Comparison of ENCODE assay signal across 8 mouse cellular contexts in genomic region chr2:151000402-151001178, GRCm38 (mm10). TPM values are rescaled to one million over a fixed set of nuclear protein-coding genes. Genes with fewer than 3 reads are reported as not detected.
DNase-seq lines count a peak whose midpoint lies in the region; ATAC-seq and TF ChIP-seq lines count a peak whose summit lies in the region.

No protein-coding gene starts in this region.

- H3K36me3 ChIP-seq in E14TG2a.4 (ENCODE audit: insufficient read depth, low read length): 0 out of 2 replicates have a peak, but pooled peaks cover 5% of the 10 kb centered on the region
- H3K36me3 ChIP-seq in heart, postnatal 0 days (replicated peaks; ENCODE audit: control insufficient read depth, insufficient read depth, low read length): no peaks in the 10 kb centered on the region
- no peaks in the 10 kb centered on the region for H3K36me3 ChIP-seq in liver, embryonic 14.5 days (replicated peaks; ENCODE audit: control insufficient read depth, insufficient read depth, low read depth)

- peak; percentile 83 for ATAC-seq in heart, postnatal 0 days (ENCODE audit: insufficient read depth, low read depth)
- peak; percentile 44; the same call in 1 of the 2 replicates for ATAC-seq in liver, embryonic 14.5 days (ENCODE audit: insufficient read depth)
- ATAC-seq in neutrophil, adult 5-6 weeks (ENCODE audit: extremely low read depth, insufficient number of reproducible peaks, low FRiP score, poor library complexity, severe bottlenecking): 0 out of 2 replicates have a peak, but pooled peaks have one; percentile 50

- TF ChIP-seq CTCF in E14TG2a.4 (conservative IDR thresholded peaks at IDR 0.05; ENCODE audit: low read length): peak; percentile 64
- peak; percentile 87 for TF ChIP-seq CTCF in heart, postnatal 0 days (IDR thresholded peaks at IDR 0.05; ENCODE audit: low read depth)
- peak; percentile 87 for TF ChIP-seq CTCF in liver, embryonic 14.5 days (IDR thresholded peaks at IDR 0.05; ENCODE audit: low read depth)

- no peak overlapping the region for H3K9ac ChIP-seq in heart, postnatal 0 days (replicated peaks; ENCODE audit: low read depth, low read length)
- no peak overlapping the region for H3K9ac ChIP-seq in liver, embryonic 14.5 days (replicated peaks)

- no peaks in the 10 kb centered on the region for H3K9me3 ChIP-seq in E14TG2a.4 (ENCODE audit: low read length)
- no peaks in the 10 kb centered on the region for H3K9me3 ChIP-seq in heart, postnatal 0 days (replicated peaks; ENCODE audit: control insufficient read depth, low read length)
- H3K9me3 ChIP-seq in liver, embryonic 14.5 days (ENCODE audit: control insufficient read depth, low read length): no peaks in the 10 kb centered on the region

- whole genome bisulfite sequencing in heart, postnatal 0 days: 51% methylated on average over 7 of the region's 7 CpGs
- WGBS in liver, embryonic 14.5 days (ENCODE audit: insufficient replicate concordance): 50% methylated on average over 7 of the region's 7 CpGs

- peaks cover 51% of the 10 kb centered on the region for H3K4me1 ChIP-seq in E14TG2a.4 (replicated peaks; ENCODE audit: low read depth, low read length)
- no peaks in the 10 kb centered on the region for H3K4me1 ChIP-seq in heart, postnatal 0 days (ENCODE audit: control insufficient read depth, insufficient read depth)
- peaks cover 26 to 29% of the 10 kb centered on the region in 2 experiments for H3K4me1 ChIP-seq in liver, embryonic 14.5 days (replicated peaks; ENCODE audit: control insufficient read depth in 2 of 2, insufficient read depth in 2 of 2, low read length in 1 of 2)

- DNase-seq in adipocyte (ENCODE audit: low spot score): peak; percentile 84
- DNase-seq in embryo, embryonic 11 days: peak; percentile 70
- peak; percentile 77 for DNase-seq in heart, postnatal 0 days (ENCODE audit: low spot score)
- peak; percentile 69 for DNase-seq in kidney, postnatal 14 days
- no peak for DNase-seq in liver, embryonic 14.5 days (ENCODE audit: low read depth in 3 of 3, low spot score in 3 of 3)
- DNase-seq in urinary bladder, postnatal 10 days (ENCODE audit: low spot score): no peak

- H3K27ac ChIP-seq in heart, postnatal 0 days (ENCODE audit: low read depth): no peak overlapping the region
- H3K27ac ChIP-seq in liver, embryonic 14.5 days: no peak overlapping the region

- H3K4me2 ChIP-seq in heart, postnatal 0 days (ENCODE audit: low read depth, low read length): no peak overlapping the region
- H3K4me2 ChIP-seq in liver, embryonic 14.5 days (ENCODE audit: low read depth): no peak overlapping the region

- no peaks in the 10 kb centered on the region for H3K27me3 ChIP-seq in E14TG2a.4 (ENCODE audit: insufficient read depth, low read length)
- no peaks in the 10 kb centered on the region for H3K27me3 ChIP-seq in heart, postnatal 0 days (ENCODE audit: control insufficient read depth, insufficient read depth, low read length)
- no peaks in the 10 kb centered on the region for H3K27me3 ChIP-seq in liver, embryonic 14.5 days (ENCODE audit: control insufficient read depth, insufficient read depth, low read length)

- no peak for TF ChIP-seq EP300 in heart, postnatal 0 days (IDR thresholded peaks at IDR 0.05; ENCODE audit: low read depth)
- no peak for TF ChIP-seq EP300 in liver, embryonic 14.5 days (IDR thresholded peaks at IDR 0.05; ENCODE audit: low read depth)

- H3K4me3 ChIP-seq in E14TG2a.4 (replicated peaks; ENCODE audit: low read length): no peak overlapping the region
- H3K4me3 ChIP-seq in heart, postnatal 0 days (ENCODE audit: low read depth, low read length): no peak overlapping the region
- H3K4me3 ChIP-seq in liver, embryonic 14.5 days (ENCODE audit: insufficient read depth in 1 of 2, low read depth in 2 of 2, low read length in 2 of 2): no peak overlapping the region

RNA-seq across cellular contexts. Expression of gene Ninl, which starts 38.6 kb away (rescaled TPM):
- total RNA-seq in heart, postnatal 0 days (2014; rRNA removed; ENCODE audit: low replicate concordance): 0.27 and 1.7 TPM in 2 replicates
- polyA plus RNA-seq in heart, postnatal 0 days (2015; fragmentation: Nextera tagmentation; extraction: Ambion mirVana): 1.2 and 1.4 TPM in 2 replicates
- 7.2 and 17.3 TPM in 2 replicates for polyA plus RNA-seq in liver, embryonic 14.5 days (2012; rRNA removed)
- 7.0 and 9.8 TPM in 2 replicates for polyA plus RNA-seq in liver, embryonic 14.5 days (2014; fragmentation: Nextera tagmentation; extraction: Ambion mirVana)
- 0.12 and 0.86 TPM in 2 replicates for total RNA-seq in neutrophil, adult 5-6 weeks (2017)

RNA-seq across cellular contexts. Expression of gene Nanp, which starts 38.6 kb away (rescaled TPM):
- total RNA-seq in heart, postnatal 0 days (2014; rRNA removed; ENCODE audit: low replicate concordance): 7.0 and 9.3 TPM in 2 replicates
- polyA plus RNA-seq in heart, postnatal 0 days (2015; fragmentation: Nextera tagmentation; extraction: Ambion mirVana): 11.7 and 15.5 TPM in 2 replicates
- 17.9 and 28.8 TPM in 2 replicates for polyA plus RNA-seq in liver, embryonic 14.5 days (2012; rRNA removed)
- polyA plus RNA-seq in liver, embryonic 14.5 days (2014; fragmentation: Nextera tagmentation; extraction: Ambion mirVana): 76.9 and 81.4 TPM in 2 replicates
- total RNA-seq in neutrophil, adult 5-6 weeks (2017): 7.6 and 9.0 TPM in 2 replicates

Comparison
In these comparisons a context has a peak if more than half of its experiments do, and no peak if none do; other contexts are left out.
1. DNase-seq: peak in adipocyte (single experiment), embryo, embryonic 11 days (single experiment), heart, postnatal 0 days (single experiment) and kidney, postnatal 14 days (single experiment); none in liver, embryonic 14.5 days (0 of 3) and urinary bladder, postnatal 10 days (single experiment).
2. Peak in every context shown above with its lines, with median percentiles within 50 percentile points of each other: CTCF ChIP-seq and ATAC-seq.